Mouse (Mus musculus) embryonic fibroblast, embryonic 13.5 days (primary cell): ENCODE data around the gene Unc5c.

Experiments
- CTCF ChIP-seq: IDR thresholded peaks from 2 replicates; pipeline ENCODE4 v1.5.1; 2011; ENCODE audit warnings: mild to moderate bottlenecking, control low read depth, low read length, moderate library complexity, borderline replicate concordance; ENCODE audit not compliant: insufficient read depth
- POLR2A ChIP-seq: IDR thresholded peaks from 2 replicates; pipeline ENCODE4 v1.6.1; 2011; ENCODE audit warnings: low read depth, mild to moderate bottlenecking, control low read depth, low read length, moderate library complexity

- TF ChIP-seq CTCF (no peak), POLR2A (no peak)
Measured at GRCm38 (mm10) chr3:141792106-141792505, 327.1 kb downstream of the Unc5c start.
